Mouse (Mus musculus): ENCODE data around the gene Shld2.

The Shld2 gene

GRCm38 (mm10) chr14:34310234-34310965 is at the start of gene Shld2, which contains the start of gene Glud1:
Gene Shld2 (minus strand): TSS chr14:34310493.
Gene Glud1 (plus strand): TSS chr14:34310727.
- peak; percentile 98 for DNase-seq

DNA sequence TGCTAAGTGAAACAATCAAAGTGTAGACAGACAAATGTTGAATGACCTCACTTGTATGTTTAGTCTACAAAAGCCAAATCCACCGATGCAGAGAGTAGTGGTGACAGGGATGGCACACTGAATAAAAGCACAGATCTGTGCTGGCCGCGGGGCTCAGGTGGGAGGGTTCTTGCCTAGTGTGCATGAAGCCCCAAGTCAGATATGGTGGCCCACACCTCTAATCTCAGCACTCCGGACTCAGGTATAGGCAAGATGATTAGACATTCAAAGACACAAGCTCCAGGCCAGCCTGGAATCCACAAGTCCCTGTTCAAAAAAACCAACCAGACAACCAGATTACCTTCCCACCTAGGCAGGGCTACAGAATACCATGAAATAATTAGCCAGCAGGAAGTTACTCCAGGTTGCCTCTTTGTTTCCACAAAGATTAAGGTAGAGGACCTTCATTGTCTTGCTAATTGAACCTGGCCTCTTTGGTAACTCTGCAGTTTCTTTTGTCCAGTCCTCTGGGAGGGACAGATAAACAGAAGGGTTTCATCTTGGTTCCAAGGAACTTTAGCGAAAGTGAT is 49.5 kb upstream of the Shld2 start:
- no peak for DNase-seq

- peak; percentile 90 for DNase-seq
Measured at GRCm38 (mm10) chr14:34357671-34358455, 47.6 kb upstream of the Shld2 start.

DNA sequence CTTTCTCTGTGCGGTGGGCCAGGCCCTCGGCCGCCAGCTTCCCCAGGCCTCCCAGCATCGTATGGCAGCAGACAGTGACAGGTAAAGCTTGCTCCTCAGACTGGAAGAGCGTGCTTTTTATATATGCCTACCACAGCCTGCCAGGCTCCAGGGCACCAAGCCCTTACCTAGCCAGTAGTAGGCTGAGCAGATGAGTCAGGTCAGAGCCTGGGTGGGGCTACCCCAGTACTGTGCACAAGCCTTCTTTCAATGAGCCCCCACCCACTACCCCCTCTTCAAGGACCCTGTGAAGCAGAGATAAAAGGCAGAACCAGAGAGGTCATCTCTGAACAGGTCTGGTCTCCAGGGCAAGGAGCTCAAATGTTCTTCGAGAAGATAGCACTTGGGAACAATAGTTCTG is 45.0 kb upstream of the Shld2 start, which contains the start of gene Fam25c:
Gene Fam25c (minus strand): TSS at position 133 of the 400 bp plus-strand sequence.
- no peak for DNase-seq

- DNase-seq = peak; percentile 72
Measured at GRCm38 (mm10) chr14:34354456-34354855, 44.2 kb upstream of the Shld2 start.

DNA sequence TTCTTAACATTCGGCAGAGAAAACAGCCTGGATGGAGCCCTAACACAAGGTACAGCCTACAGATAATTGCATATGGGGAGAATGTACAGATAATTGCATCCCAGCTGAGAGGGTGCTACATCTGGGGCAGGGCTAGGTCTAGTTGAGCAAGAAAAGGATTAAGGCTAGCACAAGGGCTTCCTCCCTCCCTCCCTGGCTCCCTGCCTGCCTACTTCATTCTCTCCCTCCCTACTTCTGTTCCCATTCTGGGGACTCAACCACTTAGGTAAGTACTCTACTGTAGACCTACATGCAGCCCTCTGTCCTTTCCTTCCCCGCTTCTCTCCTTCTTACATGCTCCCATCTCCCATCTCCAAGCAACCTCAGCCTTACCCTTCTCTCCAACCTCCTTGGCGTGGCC is 43.0 kb upstream of the Shld2 start:
- DNase-seq = no peak

- no peak for DNase-seq
Measured at GRCm38 (mm10) chr14:34352523-34352922, 42.2 kb upstream of the Shld2 start.

DNA sequence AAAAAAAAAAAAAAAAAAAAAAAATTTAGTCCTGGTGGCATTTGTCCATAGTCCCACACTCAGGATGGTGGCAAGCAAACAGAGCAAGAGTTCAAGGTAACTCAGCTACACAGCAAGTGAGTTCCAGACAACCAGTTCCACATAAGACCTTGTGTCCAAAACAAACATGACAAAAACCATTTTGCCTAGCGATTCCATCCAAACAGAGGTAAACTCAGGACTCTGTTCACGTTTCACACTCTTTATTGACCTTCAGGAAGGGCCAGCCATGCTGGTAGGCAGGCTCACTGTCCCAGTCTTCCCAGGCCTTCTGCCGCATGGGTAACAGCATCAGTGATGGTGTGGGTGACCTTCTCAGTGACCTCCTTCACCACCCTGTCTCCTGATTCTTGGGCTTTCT is 41.4 kb upstream of the Shld2 start:
- DNase-seq = no peak

DNA sequence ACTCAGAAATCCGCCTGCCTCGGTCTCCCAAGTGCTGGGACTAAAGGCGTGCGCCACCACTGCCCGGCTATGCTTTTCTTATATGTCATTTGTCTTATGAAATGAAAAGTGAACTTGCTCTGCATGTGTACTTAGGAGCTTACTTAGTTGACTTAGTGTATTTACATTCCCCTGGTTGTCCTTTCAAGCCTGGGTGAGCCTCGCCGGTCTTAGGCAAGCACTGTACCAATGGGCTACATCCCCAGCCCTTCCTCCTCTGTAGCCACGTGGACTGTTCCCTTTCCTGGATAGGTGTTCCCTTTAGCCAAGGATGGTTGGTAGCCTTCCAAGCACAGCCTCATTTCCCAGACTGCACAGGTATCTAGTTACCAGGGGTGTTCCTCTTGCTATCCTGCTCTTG is 38.7 kb upstream of the Shld2 start:
- peak; percentile 55 for DNase-seq

GRCm38 (mm10) chr14:34348301-34348700 is 38.0 kb upstream of the Shld2 start:
- DNase-seq = no peak

DNA sequence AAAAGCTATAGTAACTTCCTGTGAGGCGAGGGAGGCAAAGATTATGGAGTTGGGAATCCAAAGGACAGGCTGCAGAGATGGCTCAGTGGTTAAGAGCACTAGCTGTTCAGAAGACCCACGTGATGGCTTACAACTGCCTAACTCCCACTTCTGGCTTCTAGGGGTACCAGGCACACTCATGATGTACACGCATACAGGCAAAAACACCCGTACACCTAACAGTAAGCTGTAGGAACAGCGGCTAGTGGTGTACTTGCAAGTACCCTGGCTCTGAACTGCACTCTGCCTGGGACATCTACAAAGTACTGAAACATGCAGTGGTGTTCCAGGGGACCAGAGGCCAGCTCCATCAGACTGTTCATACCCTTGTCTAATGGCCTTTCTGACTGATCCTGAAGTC is 36.8 kb upstream of the Shld2 start:
- no peak for DNase-seq

GRCm38 (mm10) chr14:34345771-34346566 is 35.7 kb upstream of the Shld2 start:
- no peak for DNase-seq

DNA sequence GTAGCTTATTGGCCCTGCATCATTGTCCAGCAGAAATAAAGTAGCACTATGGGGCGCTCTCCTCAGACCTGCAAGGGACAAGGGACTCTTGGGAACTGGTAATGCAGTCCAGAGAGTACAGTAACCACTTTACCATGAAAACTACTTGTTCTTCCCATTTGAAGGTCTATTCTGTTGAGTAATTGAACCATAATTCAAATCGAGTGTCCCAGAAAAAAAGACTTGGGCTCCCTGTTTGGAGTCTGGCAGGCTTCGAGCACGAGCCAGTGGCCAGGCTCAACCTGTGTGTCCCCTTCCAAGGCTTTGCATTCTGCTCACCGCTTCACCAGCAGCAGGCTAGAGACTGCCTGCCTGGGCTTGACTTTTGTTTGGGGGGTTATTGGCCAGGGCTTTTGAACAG is 34.1 kb upstream of the Shld2 start:
- DNase-seq = no peak

- DNase-seq = no peak
Measured at GRCm38 (mm10) chr14:34343078-34343477, 32.8 kb upstream of the Shld2 start.

DNA sequence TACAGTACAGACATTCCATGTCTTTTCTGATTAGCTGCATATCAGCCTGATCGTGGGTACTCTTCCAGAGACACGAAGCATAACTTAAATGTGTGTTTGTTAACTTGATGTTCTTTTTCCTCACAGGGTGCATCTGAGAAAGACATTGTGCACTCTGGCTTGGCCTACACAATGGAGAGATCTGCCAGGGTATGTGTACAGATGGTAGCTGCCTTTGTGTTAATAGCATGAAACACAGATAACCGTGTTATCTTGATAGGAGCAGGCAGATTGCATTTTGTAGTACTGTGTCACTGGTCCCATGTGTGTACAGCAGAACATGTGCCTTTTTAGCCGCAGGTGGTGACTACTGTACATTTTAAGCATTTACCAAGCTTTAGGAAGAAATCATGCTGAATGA is 31.7 kb upstream of the Shld2 start:
- no peak for DNase-seq

DNA sequence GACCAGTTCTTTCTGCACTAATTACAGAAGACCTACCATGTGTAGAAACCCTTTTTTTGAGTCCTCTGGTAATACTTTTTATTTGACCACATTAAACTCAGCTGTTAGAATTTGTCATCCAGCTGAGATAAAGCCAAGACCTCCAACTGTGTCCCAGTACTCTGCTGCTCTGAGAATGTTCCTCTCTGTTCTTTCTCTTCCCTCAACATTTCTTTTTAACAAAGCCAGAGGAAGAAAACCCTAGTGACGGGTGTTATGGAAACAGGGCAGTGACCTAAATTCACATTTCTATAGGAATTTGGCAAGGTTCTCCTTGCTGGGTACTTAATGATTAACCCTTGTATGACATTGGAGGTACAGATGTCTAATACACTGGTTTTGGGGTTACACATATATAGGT is 29.2 kb upstream of the Shld2 start:
- no peak for DNase-seq

- DNase-seq = no peak
Measured at GRCm38 (mm10) chr14:34332476-34332875, 22.2 kb upstream of the Shld2 start.

DNA sequence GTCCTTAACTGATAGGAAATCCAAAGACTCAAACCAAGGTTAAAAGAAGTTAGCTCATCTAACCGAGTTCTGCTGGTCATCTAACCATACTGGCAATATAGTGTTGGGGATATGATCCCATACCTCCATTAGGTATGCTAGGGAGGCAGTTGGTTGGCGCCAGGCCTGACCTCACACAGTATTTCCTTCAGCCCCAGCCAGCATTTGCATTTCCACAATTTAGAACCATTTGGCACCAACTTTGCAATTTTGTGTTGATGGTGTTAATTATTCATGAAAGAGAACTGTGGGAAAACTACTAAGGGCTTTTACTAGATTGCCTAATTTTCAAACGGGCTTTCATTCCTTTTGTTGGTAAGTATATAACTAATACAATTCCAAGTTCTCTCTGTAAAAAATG is 21.6 kb upstream of the Shld2 start:
- DNase-seq = peak; percentile 63

- DNase-seq = no peak
Measured at GRCm38 (mm10) chr14:34330657-34331158, 20.4 kb upstream of the Shld2 start.

- DNase-seq = no peak
Measured at GRCm38 (mm10) chr14:34327618-34328017, 17.3 kb upstream of the Shld2 start.

DNA sequence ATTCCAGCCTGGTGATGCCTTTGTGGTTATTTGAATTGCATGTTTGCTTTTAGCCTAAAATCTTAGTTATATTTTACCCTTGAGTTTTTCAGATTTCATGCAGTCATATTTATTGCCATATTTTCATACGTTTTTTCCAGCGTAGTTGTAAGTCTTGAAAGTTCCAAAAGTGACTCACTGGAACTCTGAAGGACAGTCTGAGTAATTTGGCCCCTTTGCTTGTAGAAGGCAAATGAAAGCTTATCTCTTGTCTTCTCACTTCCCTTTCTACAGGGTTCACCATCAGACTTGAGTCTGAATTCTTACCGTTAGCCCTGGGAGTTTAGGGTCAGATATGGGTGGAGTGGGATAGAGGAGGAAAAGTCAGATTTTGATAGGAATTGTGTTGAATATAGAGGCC is 16.3 kb upstream of the Shld2 start:
- DNase-seq = no peak

DNA sequence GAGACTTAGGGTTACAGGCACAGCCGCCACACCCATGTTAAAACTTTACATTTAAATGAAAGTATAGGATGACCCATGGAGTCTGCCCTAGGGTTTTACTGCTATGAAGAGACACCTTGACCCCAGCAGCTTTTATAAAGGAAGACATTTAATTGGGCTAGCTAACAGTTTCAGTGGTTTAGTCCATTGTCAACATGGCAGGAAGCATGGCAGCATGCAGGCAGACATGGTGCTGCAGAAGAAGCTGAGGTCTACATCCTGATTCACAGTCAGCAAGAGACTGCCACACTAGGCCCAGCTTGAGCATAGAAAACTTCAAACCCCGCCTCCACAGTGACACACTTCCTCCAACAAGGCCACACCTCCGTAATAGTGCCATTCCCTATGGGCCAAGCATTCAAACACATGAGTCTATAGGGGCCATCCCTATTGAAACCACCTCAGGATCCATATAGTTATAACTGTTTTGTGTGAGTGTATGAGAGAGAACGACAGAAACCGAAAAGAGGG is 13.3 kb upstream of the Shld2 start:
- DNase-seq = no peak

DNA sequence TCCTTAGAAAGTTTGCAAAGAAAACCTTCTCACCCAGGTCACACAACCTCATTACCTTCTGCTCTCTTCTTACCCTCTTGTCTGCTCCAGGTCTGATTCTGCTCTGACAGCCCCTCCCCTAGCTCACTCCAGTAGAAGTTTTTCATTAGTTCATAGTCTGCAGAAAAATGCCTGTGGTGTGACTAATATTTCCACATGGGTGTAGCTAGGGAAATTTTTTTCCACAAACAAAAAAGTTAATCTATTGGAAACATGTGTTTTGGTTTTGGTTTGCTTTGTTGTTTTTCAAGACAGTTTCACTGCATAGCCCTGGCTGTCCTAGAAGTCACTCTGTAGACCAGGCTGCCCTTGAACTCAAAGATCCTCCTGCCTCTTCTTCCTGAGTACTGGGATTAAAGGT is 7.8 kb upstream of the Shld2 start:
- no peak for DNase-seq
